Mouse (Mus musculus): ENCODE measurements around the gene Fam208b. TPM values are rescaled to one million over a fixed set of nuclear protein-coding genes. Genes with fewer than 3 reads are reported as not detected.
"Not testable (repeated sequence)": the region's sequence is repeated elsewhere in the genome, so short reads cannot be mapped to it uniquely, and the experiment has no call there.

Fam208b gene
- polyA plus RNA-seq, 1 experiment: 2.5 TPM

DNA sequence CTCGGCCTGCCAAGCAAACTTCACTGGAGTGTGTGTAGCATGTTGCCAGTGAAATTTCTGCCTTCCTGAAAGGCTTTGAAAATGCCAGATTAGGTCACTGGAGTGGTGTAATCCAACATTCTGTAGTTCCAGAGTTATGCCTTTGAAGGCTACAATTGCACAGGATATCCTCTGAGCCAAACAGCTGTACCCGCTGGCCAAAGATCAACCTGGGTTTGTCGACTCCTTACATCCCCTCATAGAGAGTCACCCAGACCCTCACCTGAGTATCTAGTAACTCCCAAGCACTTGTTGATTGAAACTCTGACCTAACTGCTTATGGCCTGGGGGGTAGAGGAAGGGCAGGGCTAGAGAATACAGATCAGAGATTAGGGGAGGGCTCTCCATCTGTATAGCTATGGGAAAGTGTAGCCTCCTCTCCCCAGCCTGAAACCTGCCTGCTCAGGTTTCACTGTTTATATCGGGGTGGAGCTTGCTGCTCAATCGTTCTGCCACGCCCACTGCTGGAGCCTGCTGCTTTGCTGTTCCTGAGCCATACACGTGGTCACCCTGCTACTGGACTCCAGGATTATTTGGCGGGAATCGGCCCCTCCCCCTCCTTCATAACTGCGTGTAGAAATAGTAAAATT is 79.1 kb downstream of the Fam208b start:
- H3K79me2 ChIP-seq (ENCODE audit: control insufficient read depth, insufficient read depth): no peaks in the 10 kb centered on the region
- TF ChIP-seq TCF3 (IDR thresholded peaks at IDR 0.05; ENCODE audit: insufficient read length, low read depth) (no peak), MAX (IDR thresholded peaks at IDR 0.05; ENCODE audit: low read depth) (no peak), REST (IDR thresholded peaks at IDR 0.05; ENCODE audit: insufficient read depth, insufficient read length) (no peak), SRF (IDR thresholded peaks at IDR 0.05; ENCODE audit: control insufficient read depth, insufficient read length, low read depth) (no peak), TCF12 (IDR thresholded peaks at IDR 0.05; ENCODE audit: insufficient read depth, poor library complexity, severe bottlenecking) (no peak), POLR2A (IDR thresholded peaks at IDR 0.05; ENCODE audit: insufficient read length, low read depth) (no peak), E2F4 (IDR thresholded peaks at IDR 0.05; ENCODE audit: insufficient read depth) (no peak), POLR2AphosphoS2 (IDR thresholded peaks at IDR 0.05; ENCODE audit: insufficient read length, low read depth) (no peak), USF1 (IDR thresholded peaks at IDR 0.05; ENCODE audit: low read depth) (no peak), MYOD1 (IDR thresholded peaks at IDR 0.05; ENCODE audit: control insufficient read depth in 1 of 3, insufficient read length in 2 of 3, low read depth in 2 of 3) (no peak), CEBPB (IDR thresholded peaks at IDR 0.05; ENCODE audit: insufficient read depth, poor library complexity, severe bottlenecking) (no peak), MYOG (IDR thresholded peaks at IDR 0.05; ENCODE audit: control insufficient read depth in 1 of 3, insufficient read depth in 1 of 3, insufficient read length in 2 of 3, low read depth in 2 of 3) (no peak)
- no peak overlapping the region for H3K4me3 ChIP-seq
- H3K27me3 ChIP-seq (ENCODE audit: control insufficient read depth, insufficient read depth, insufficient read length): no peaks in the 10 kb centered on the region
- no peaks in the 10 kb centered on the region for H3K36me3 ChIP-seq (ENCODE audit: control insufficient read depth, insufficient read depth)
- peak overlapping the region; percentile 6 for H3K4me2 ChIP-seq (ENCODE audit: low read depth)
- no peak overlapping the region for H3ac ChIP-seq (ENCODE audit: control insufficient read depth, insufficient read length)

DNA sequence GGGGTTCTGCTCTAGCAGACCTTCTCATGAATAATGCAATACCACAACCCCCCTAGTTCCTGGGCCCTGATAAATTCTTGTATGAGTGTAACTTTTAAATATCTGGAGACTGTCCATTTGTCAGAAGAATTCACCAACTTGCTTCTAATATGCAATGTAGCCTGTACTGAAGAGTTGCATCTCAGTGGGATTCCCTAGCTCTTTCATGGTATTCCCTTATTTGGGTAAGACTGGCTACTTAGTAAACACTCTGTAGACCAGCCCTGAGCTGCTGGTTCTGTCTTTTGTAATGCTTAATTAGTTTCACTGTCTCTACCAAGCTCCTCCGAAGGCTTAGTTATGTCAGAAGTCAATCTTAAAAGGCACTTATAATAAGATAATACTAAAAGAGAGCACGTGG is 79.7 kb downstream of the Fam208b start:
- H3ac ChIP-seq (ENCODE audit: control insufficient read depth, insufficient read length); H3K4me2 ChIP-seq (ENCODE audit: low read depth); H3K27me3 ChIP-seq (ENCODE audit: control insufficient read depth, insufficient read depth, insufficient read length); H3K36me3 ChIP-seq (ENCODE audit: control insufficient read depth, insufficient read depth); H3K4me3 ChIP-seq; H3K79me2 ChIP-seq (ENCODE audit: control insufficient read depth, insufficient read depth): not testable (repeated sequence)

DNA sequence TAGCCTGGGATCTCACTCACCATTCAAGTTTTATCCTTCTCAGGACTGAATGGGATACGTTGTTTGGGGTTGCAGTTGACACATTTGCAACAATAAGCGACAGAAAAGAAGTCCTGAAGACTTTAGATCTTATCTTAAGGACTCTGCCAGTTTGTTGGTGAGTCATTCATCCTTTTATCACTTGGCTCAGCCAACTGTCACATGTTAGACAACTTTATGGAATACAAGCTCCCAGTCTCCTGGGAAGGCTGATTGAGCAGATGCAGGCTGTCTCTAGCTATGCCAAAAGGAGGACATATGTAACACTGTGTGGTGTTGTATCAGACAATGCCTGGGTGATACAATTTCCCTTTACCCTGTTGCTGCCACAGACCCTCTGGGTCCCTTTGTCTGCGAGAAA is 80.5 kb downstream of the Fam208b start:
- no peak overlapping the region for H3K4me2 ChIP-seq (ENCODE audit: low read depth)
- H3K27me3 ChIP-seq (ENCODE audit: control insufficient read depth, insufficient read depth, insufficient read length): no peaks in the 10 kb centered on the region
- no peaks in the 10 kb centered on the region for H3K79me2 ChIP-seq (ENCODE audit: control insufficient read depth, insufficient read depth)
- no peaks in the 10 kb centered on the region for H3K36me3 ChIP-seq (ENCODE audit: control insufficient read depth, insufficient read depth)
- H3K4me3 ChIP-seq: no peak overlapping the region
- no peak for TF ChIP-seq MAX (IDR thresholded peaks at IDR 0.05; ENCODE audit: low read depth)
- TF ChIP-seq TCF12 (IDR thresholded peaks at IDR 0.05; ENCODE audit: insufficient read depth, poor library complexity, severe bottlenecking): no peak
- no peak for TF ChIP-seq E2F4 (IDR thresholded peaks at IDR 0.05; ENCODE audit: insufficient read depth)
- TF ChIP-seq REST (IDR thresholded peaks at IDR 0.05; ENCODE audit: insufficient read depth, insufficient read length): no peak
- no peak for TF ChIP-seq USF1 (IDR thresholded peaks at IDR 0.05; ENCODE audit: low read depth)
- TF ChIP-seq MYOG (IDR thresholded peaks at IDR 0.05; ENCODE audit: control insufficient read depth in 1 of 3, insufficient read depth in 1 of 3, insufficient read length in 2 of 3, low read depth in 2 of 3): no peak
- no peak overlapping the region for H3ac ChIP-seq (ENCODE audit: control insufficient read depth, insufficient read length)

DNA sequence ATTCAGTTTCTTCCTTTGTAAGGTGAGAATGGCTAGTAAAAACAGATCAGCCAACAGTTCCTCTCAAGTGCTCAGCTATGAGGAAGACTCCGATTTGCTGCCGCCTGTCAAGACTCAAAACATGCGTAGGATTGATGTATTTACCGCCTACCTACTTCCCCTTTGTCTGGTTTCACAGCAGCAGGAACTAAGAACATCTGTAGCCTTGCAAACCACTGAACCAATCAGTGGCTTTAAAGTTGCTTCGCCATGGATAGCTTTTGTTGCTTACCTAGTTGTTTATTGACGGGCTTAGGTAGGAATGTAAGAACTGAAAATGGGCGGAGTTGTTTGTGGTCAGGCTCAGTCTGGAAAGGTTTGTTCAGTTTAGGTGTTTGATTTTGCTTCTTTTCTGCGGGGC is 84.6 kb downstream of the Fam208b start:
- H3K27me3 ChIP-seq (ENCODE audit: control insufficient read depth, insufficient read depth, insufficient read length): no peaks in the 10 kb centered on the region
- H3K36me3 ChIP-seq (ENCODE audit: control insufficient read depth, insufficient read depth): no peaks in the 10 kb centered on the region
- H3ac ChIP-seq (ENCODE audit: control insufficient read depth, insufficient read length): no peak overlapping the region
- TF ChIP-seq TCF12 (IDR thresholded peaks at IDR 0.05; ENCODE audit: insufficient read depth, poor library complexity, severe bottlenecking) (no peak), POLR2AphosphoS2 (IDR thresholded peaks at IDR 0.05; ENCODE audit: insufficient read length, low read depth) (no peak), E2F4 (IDR thresholded peaks at IDR 0.05; ENCODE audit: insufficient read depth) (no peak), MYOD1 (IDR thresholded peaks at IDR 0.05; ENCODE audit: control insufficient read depth in 1 of 3, insufficient read length in 2 of 3, low read depth in 2 of 3) (no peak), POLR2A (IDR thresholded peaks at IDR 0.05; ENCODE audit: insufficient read length, low read depth) (no peak), USF1 (IDR thresholded peaks at IDR 0.05; ENCODE audit: low read depth) (no peak), SRF (IDR thresholded peaks at IDR 0.05; ENCODE audit: control insufficient read depth, insufficient read length, low read depth) (no peak), CEBPB (IDR thresholded peaks at IDR 0.05; ENCODE audit: insufficient read depth, poor library complexity, severe bottlenecking) (no peak), TCF3 (IDR thresholded peaks at IDR 0.05; ENCODE audit: insufficient read length, low read depth) (no peak), MAX (IDR thresholded peaks at IDR 0.05; ENCODE audit: low read depth) (no peak), REST (IDR thresholded peaks at IDR 0.05; ENCODE audit: insufficient read depth, insufficient read length) (no peak), MYOG (IDR thresholded peaks at IDR 0.05; ENCODE audit: control insufficient read depth in 1 of 3, insufficient read depth in 1 of 3, insufficient read length in 2 of 3, low read depth in 2 of 3) (no peak)
- no peak overlapping the region for H3K4me2 ChIP-seq (ENCODE audit: low read depth)
- H3K79me2 ChIP-seq (ENCODE audit: control insufficient read depth, insufficient read depth): no peaks in the 10 kb centered on the region
- H3K4me3 ChIP-seq: no peak overlapping the region

DNA sequence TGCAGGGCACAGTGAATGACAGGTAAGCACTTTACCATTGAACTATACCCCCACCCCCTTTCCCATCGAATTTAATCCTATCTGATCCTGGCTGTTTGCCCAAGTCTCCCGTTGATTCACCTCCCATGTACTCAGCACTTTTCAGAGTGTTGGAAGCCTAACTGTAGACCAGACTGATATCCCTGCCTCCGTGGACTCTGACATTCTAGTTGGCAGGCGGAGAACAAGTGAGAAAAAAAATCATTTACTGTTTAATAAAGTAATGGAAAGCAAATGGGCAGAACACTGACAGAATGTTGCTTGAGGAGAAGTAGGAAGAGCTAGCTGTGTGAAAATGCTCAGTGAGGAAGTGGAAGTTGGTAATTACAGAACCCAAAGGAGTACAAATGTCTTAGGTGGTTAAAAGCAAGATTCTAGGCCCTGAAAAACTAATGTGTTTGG is 85.3 kb downstream of the Fam208b start:
- TF ChIP-seq POLR2AphosphoS2 (IDR thresholded peaks at IDR 0.05; ENCODE audit: insufficient read length, low read depth): no peak
- TF ChIP-seq CEBPB (IDR thresholded peaks at IDR 0.05; ENCODE audit: insufficient read depth, poor library complexity, severe bottlenecking): no peak
- no peak for TF ChIP-seq SRF (IDR thresholded peaks at IDR 0.05; ENCODE audit: control insufficient read depth, insufficient read length, low read depth)
- TF ChIP-seq TCF3 (IDR thresholded peaks at IDR 0.05; ENCODE audit: insufficient read length, low read depth): no peak
- TF ChIP-seq MYOG (IDR thresholded peaks at IDR 0.05; ENCODE audit: control insufficient read depth in 1 of 3, insufficient read depth in 1 of 3, insufficient read length in 2 of 3, low read depth in 2 of 3): no peak
- no peak for TF ChIP-seq USF1 (IDR thresholded peaks at IDR 0.05; ENCODE audit: low read depth)
- TF ChIP-seq MAX (IDR thresholded peaks at IDR 0.05; ENCODE audit: low read depth): no peak
- no peak for TF ChIP-seq MYOD1 (IDR thresholded peaks at IDR 0.05; ENCODE audit: control insufficient read depth in 1 of 3, insufficient read length in 2 of 3, low read depth in 2 of 3)
- no peak for TF ChIP-seq E2F4 (IDR thresholded peaks at IDR 0.05; ENCODE audit: insufficient read depth)
- TF ChIP-seq TCF12 (IDR thresholded peaks at IDR 0.05; ENCODE audit: insufficient read depth, poor library complexity, severe bottlenecking): no peak
- no peak for TF ChIP-seq POLR2A (IDR thresholded peaks at IDR 0.05; ENCODE audit: insufficient read length, low read depth)
- TF ChIP-seq REST (IDR thresholded peaks at IDR 0.05; ENCODE audit: insufficient read depth, insufficient read length): no peak
- Histone ChIP-seq H3K36me3 (ENCODE audit: control insufficient read depth, insufficient read depth) (no peaks in the 10 kb centered on the region), H3K4me3 (no peak overlapping the region), H3K79me2 (ENCODE audit: control insufficient read depth, insufficient read depth) (no peaks in the 10 kb centered on the region), H3K4me2 (ENCODE audit: low read depth) (no peak overlapping the region), H3ac (ENCODE audit: control insufficient read depth, insufficient read length) (no peak overlapping the region), H3K27me3 (ENCODE audit: control insufficient read depth, insufficient read depth, insufficient read length) (no peaks in the 10 kb centered on the region)

All from myocyte (in vitro differentiated cells).